Mouse (Mus musculus) heart, postnatal 10 days (tissue): ENCODE results near the gene Mybph. TPM values are rescaled to one million over a fixed set of nuclear protein-coding genes. Genes with fewer than 3 reads are reported as not detected.

Source experiments
- DNase-seq, 2 experiments: peaks; one replicate each; pipeline ENCODE4 v3.0.0; 2021
- intact Hi-C: fragments of 180-260 bp; cut with DNase I; formaldehyde crosslinking; loops from one replicate; pipeline ENCODE4 v1.15.1; 2025
- total RNA-seq, 2 experiments: library from RNA; stranded (reverse); gene quantifications; 2 replicates each; pipeline ENCODE4 v1.2.3; 2021

Gene Mybph
- total RNA-seq, 2 experiments from 2014 or later = 0.32 TPM; not detected in 1

DNA sequence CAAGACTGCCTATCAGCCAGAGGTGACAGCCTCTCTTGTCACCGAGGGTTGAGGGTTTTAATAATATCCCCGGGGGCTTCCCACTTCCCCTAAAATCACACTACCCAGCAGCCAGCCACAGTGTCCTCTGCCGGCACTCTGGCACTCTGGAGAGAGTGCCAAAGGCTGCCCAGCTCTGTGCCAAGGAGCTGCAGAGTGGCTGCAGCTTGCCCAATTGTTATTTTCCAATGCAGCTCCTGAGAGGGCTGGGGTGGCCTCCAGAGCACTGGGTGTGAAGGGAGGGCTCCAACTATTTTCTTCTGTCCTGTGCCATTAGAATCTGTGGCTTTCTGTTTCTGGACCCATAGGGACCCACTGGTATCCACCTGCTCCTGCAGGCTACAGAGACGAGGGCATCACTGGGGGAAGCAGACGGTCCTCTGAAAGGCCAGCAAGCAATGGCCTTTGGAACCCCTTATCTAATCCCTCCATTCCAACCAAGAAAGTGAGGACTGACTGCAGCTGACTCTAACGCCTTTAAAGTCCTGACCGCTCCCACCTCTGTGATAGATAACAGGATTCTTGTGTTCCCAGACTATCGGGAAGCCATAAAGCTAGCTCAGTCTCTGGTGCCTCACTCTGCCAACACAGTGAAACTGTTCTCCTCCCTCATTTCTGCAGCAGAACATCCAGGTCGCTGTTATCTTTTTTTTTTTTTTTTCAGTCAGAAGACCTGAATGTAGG lies 12.2 kb downstream of the Mybph start:
- DNase-seq = peak; percentile 57 to 62
- intact Hi-C loops = loop anchor here (10.0 kb wide), 1 partner anchor 151 kb away; no protein-coding TSS in a partner anchor

DNA sequence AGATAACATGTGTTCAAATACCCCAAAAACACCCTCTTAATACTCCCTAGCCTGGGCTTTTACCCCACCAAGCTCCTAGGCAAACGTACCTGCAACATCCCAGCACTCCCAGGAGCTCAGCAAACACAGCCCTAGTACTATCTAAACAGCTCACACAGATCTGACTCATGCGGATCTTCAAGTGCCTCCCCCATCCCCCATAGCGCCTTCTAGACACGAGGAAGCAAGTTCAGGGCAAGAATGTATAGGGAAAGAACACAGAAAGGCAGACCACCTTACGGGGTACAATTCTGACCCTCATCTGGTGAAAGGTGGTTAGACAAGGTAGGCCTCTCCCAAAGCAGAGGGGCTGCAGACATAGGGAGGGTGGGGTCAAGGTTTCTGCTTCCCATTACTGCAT lies 12.8 kb downstream of the Mybph start:
- no peak for DNase-seq
- intact Hi-C loops = loop anchor here (10.0 kb wide), 1 partner anchor 151 kb away; no protein-coding TSS in a partner anchor

DNA sequence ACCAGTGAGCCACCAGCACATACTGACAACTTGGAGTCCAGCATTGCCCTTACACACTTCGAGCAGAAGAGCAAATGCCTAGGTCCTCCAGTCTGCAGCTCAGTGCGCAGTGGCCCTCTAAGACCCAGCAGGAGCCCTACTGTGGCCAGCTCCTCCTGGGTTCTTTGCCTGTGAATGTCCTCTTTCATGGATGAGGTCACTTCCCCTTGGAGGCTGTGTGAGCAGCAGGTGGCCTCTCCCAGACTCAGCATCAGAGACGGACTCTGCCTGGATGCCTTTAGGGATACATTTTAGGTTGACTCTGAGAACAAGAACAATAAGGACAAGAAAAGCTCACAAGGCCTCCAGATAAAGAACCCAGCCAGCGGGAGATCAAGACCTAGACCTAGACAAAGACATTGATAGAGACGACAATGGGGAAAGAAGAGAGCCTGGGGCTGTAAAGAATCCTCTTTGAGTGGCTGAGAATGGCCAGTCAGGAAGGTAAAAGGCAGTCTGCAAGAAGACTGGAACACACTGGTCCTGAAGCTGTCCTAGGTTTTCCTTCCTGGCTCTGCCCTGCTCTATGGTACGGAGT lies 17.0 kb downstream of the Mybph start:
- DNase-seq = no peak
- intact Hi-C loops = no loop called here

GRCm38 (mm10) chr1:134211043-134211442 lies 17.8 kb downstream of the Mybph start:
- intact Hi-C loops = no loop called here
- no peak for DNase-seq

DNA sequence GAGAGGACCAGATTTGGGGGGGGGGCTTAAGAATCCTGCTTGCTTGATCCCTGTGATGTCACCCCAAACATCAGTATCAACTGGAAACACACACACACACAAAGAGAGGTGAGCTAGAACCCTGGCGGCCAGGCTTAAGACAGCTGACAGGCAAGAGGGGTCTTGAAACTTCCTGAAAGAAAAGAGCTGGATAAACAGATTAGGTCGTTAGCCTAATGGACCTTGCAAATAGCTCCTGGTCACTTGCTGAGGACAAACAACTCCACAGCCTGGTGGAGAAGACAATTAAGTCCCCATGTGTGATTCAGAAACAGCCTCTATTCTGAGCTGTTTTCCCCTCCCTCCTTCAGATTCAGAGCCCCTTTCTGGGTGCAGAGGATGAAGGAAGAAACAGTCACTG lies 18.4 kb downstream of the Mybph start:
- no peak for DNase-seq
- intact Hi-C loops = no loop called here

DNA sequence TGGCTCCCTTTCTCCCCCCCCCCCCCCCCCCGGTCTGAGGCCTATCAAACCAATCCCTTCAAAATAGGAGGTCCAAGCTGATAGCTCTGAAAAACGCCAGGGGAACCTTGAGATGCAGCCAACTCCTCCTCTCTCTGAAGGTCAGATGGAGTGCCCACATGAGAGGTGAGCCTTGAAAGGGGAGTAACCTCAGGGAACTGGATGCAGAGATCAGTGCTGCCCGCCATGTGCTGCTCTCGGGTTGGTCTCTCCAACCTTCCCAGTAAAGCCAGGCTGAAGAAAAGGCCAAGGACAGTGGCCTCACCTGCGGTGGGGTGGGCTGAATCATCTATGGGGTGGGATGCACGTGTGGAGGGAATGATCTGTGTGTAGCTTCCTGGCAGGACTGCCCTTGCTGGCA lies 19.1 kb downstream of the Mybph start:
- intact Hi-C loops = no loop called here

DNA sequence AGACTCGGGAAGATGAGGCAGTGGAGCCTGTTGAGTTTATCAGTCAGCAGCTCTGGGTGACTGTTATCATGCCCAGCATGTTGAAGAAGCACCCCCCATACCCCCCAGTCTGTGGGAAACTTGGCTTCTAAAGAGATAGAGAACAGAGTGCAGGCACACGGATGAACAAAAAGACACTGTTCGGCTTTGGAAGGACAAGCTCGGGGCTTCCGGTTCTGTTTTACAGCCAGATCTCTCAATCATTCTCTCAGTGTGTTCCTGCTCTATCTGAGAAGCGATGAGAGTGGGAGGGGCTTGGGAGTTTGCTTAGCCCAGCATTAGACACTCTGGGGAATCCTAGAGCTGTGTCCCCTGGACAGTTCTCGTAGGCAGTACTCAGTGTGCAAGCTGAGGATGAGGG lies 20.2 kb downstream of the Mybph start:
- intact Hi-C loops = no loop called here

More for the DNA sequence above, 19.1 kb downstream of the Mybph start:
- DNase-seq = no peak

DNA sequence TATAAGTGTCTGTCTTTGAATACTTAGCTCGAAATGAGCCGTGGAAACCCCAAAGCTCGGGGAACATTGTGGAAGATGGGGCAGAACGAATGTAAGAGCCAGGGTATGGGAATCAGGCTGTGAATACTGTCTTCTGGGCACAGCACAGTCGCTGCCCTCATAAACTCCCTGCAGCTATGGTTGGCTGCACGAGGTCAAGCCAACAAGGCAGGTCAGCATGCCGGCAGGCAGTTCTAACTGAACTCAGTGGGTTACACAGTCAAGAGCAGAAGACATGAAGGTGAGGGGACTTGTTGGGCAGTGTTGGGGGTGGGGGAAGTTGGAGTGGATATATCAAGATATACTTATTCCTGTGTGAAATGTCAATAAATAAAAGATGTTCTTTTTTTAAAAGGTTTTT lies 21.8 kb downstream of the Mybph start:
- no peak for DNase-seq
- intact Hi-C loops = no loop called here

More for the DNA sequence above, 20.2 kb downstream of the Mybph start:
- DNase-seq = peak; percentile 34 to 45

DNA sequence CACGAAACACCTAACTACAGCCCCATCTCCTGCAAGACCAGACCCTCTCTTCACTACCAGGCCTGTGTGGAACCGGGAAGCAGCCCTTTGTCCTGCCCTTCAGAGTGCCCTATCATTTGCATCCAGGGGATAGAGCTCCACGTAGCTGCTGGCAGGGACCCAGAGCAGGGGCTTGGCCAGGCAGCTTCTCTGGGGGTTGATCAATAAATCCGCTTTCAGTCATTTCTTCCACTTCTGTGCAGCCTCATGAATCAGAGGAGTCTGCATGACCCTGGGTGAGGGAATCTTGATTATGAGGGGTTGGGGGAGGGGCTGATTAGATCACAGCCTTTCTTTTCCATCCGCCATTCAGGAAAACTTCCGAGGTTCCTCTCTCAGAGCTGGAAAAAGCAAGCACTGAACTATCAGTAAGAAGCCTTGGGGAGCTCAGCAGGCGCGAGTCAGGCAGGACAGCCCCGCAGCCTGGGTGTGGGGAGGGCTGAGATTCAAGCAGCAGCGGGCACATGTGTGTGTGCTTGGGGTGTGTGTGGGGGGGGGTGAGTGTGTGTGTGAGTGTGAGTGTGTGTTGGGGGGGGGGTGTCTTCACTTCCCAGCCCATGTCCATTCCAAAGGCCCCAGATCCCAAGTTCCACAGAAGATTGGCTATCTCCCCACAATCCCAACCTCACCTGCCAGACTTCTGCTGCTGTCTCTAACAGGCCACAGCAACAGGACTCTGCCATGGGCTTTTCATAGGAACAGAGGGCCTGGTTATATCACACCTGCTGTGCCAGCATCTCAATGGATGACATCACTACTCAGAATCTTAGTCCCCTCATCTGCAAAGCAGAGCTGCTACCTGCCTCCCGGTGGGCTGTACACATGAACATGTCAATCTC lies 22.7 kb downstream of the Mybph start:
- no peak for DNase-seq
- intact Hi-C loops = no loop called here

GRCm38 (mm10) chr1:134216629-134216971 lies 23.4 kb downstream of the Mybph start:
- DNase-seq = no peak
- intact Hi-C loops = no loop called here

DNA sequence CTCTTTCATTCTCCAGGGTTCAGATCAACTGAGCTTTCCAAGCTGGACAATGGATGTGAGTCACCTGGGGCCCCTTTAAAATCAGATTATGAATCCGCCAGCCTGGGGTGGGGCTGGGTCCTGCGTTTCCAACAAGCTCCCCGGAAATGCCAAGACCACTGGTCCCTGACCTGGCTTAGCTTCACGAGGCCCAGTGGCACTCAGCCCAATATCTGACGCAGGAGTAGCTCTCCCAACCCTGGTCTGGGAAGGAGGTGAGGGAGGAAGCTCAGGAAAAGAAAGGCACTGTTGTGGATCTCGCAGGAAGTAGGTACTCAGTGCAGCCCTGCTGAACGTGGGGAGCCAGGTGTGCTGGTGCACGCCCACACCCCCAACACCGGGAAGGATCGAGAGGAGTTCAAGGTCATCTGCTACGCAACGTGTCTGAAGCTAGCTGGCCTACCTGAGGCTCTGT lies 23.8 kb downstream of the Mybph start:
- DNase-seq = peak; percentile 32 to 49
- intact Hi-C loops = no loop called here

GRCm38 (mm10) chr1:134217942-134218341 lies 24.7 kb downstream of the Mybph start:
- intact Hi-C loops = no loop called here
- DNase-seq = no peak

- DNase-seq = no peak
- intact Hi-C loops = no loop called here
These were observed 26.4 kb downstream of the Mybph start for GRCm38 (mm10) chr1:134219608-134220007.

DNA sequence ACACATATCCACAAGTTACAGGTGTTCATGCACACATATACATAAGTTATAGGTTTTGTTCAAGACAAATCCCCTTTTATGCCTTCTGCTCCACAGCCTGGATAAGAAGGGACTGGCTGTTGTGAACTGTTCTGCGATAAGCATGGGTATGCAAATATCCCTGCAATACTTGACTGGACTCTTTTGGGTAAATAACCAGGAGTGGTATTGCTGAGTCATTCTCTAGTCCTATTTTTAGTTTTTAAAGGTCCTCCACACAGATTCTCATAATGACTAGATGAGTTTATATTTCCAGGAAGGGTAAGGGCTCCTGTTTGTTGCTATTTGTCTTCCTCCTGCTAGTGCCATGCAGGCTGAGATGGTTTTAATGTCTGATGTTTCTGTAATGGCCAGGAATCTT lies 27.9 kb downstream of the Mybph start:
- intact Hi-C loops = no loop called here
- DNase-seq = no peak

GRCm38 (mm10) chr1:134222122-134223055 lies 29.1 kb downstream of the Mybph start:
- intact Hi-C loops = no loop called here
- DNase-seq = peak; percentile 83 to 86

DNA sequence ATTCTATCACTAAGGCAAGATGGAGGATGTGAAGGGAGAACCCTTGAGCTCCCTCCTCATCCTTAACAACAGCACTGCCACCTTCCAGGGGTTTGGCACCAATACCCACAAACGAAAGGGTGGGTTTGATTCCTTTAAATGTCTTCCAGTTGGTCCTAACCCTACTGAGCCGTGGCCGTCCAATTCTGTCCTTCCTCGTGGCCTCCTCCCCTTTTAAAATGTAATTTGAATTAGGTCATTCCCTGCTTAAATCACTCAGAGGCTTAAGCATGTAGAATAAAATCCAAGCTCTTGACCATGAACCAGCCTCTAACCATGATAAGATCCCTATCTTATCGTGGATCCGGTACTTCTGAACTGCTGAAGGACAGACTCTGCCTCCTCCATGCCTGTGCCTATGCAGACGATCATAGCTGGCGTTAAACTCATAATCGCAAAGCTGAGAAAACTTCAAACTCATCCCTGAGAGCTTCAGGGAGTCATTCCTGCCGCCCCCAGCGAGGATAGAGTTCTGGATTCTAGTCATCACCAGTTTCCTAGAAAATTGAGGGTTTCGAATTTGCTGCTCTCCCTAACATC lies 31.5 kb downstream of the Mybph start:
- no peak for DNase-seq
- intact Hi-C loops = no loop called here

- DNase-seq = no peak
- intact Hi-C loops = no loop called here
These were observed 32.1 kb downstream of the Mybph start for GRCm38 (mm10) chr1:134225375-134225774.

DNA sequence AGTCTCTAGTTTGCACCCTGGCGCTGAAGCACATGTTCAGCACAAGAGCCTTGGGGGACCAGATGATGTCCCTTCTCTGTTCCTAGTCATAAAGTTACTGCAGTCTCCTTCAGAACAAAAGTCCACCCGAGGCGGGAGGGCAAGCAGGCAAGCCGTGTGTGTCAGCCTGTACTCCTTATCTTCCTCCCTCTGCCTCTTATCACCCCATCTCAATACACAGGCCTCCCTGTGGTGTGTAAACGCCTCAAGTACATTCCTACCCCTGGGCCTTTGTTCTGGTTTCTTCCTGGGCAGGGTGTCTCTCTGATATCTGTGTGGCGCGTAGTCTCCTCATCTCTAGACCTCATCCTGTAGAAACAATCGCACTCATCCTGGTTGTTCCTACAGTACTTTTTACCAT lies 33.5 kb downstream of the Mybph start:
- intact Hi-C loops = no loop called here
- DNase-seq = no peak

DNA sequence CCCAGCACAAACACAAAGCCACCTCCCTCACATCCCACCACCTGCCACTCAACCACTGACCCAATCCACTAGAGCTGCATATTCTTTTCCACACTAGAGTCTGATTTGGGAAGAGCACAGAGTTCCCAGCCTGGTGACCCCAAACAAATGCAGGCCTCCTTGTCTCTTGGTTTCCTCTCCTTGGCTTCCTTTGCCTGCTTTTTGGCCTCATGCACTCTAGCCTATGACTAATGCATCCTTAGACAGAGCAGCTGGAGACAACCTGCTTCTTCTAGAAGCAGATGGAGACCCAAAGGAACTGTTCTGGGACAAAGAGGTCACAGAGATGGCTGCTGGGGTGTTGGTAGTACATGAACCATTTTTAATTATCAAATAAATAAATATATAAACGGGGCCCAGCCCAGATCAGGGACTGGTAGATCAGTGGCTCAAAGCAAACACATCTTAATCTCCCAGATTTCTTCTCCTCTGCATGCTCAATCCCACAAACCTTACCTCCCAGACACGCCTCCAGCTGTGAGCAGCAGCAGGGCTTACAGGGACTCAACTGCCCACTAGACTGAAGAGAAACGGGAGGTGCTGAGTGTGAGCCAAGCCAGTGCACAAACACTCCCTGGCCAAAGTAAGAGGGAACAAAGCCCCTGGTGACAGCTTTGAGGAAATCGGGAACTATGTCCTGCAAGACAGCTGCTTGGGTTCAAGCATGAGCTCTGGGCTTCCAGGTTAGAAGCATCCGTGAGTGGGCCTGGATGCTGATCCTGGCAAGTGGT lies 36.7 kb downstream of the Mybph start:
- intact Hi-C loops = no loop called here
- peak; percentile 54 to 64 for DNase-seq
